Mouse (Mus musculus): ENCODE results near the gene Ppp2r5c.

DNA sequence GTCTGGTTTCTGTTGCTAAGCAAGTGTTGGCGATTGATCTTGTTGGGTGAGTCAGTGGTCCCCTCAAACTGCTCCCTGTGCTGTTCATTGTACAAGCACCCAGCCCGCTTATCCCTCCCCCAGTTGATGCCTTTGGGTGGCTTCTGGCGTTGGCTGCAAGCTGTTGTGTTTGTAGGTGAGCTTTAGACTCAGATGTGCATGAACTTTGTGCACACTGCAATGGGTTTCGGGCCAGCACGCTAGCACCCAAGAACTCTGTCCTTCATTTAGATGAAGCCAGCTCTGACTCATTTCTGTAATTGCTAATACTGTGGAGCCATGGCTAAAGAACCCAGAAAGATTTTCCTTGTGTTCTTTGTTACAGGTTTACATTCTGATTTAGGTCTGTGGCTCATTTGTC lies 88.4 kb downstream of the Ppp2r5c start:
- TF ChIP-seq CTCF (IDR thresholded peaks at IDR 0.05; ENCODE audit: low read depth, low read length) = no peak
- no peak for TF ChIP-seq POLR2A (IDR thresholded peaks at IDR 0.05; ENCODE audit: borderline replicate concordance, low read depth, low read length)
